Mouse (Mus musculus): ENCODE data around the gene Fam205a3. TPM values are rescaled to one million over a fixed set of nuclear protein-coding genes. Genes with fewer than 3 reads are reported as not detected.
"Not testable (repeated sequence)": the region's sequence is repeated elsewhere in the genome, so short reads cannot be mapped to it uniquely, and the experiment has no call there.

Fam205a3 gene
- not detected in 2 replicates for polyA plus RNA-seq (2015; fragmentation: Nextera tagmentation; extraction: Ambion mirVana)

GRCm38 (mm10) chr4:42318034-42318433 lies at the start of gene Fam205a3:
TSS of gene Fam205a3 (plus strand) at chr4:42318334.
- not testable (repeated sequence) for H3K4me2 ChIP-seq; H3K27ac ChIP-seq; H3K4me1 ChIP-seq; H3K36me3 ChIP-seq; ATAC-seq (ENCODE audit: borderline replicate concordance, extremely low read depth, low FRiP score, low TSS enrichment); H3K9me3 ChIP-seq; H3K9ac ChIP-seq; H3K4me3 ChIP-seq; H3K27me3 ChIP-seq
- no CpG with 5 or more reads among the region's 1 CpGs for WGBS

- not testable (repeated sequence) for ATAC-seq (ENCODE audit: borderline replicate concordance, extremely low read depth, low FRiP score, low TSS enrichment); H3K27ac ChIP-seq; H3K4me1 ChIP-seq; H3K9me3 ChIP-seq; H3K9ac ChIP-seq; H3K4me2 ChIP-seq; H3K4me3 ChIP-seq; H3K27me3 ChIP-seq; H3K36me3 ChIP-seq
- WGBS, result no CpG with 5 or more reads among the region's 18 CpGs
These were observed 24.2 kb upstream of the Fam205a3 start, which contains the start of gene Gm21953 for GRCm38 (mm10) chr4:42293967-42294366. TSS of gene Gm21953 (plus strand) at chr4:42294267.

Other genes with a start within 250 kb of the Fam205a3 start
- gene Gm3893, start 227.1 kb upstream of the Fam205a3 start, polyA plus RNA-seq (2015; fragmentation: Nextera tagmentation; extraction: Ambion mirVana), result not detected in 2 replicates
- gene Gm13304, start 203.5 kb upstream of the Fam205a3 start, polyA plus RNA-seq (2015; fragmentation: Nextera tagmentation; extraction: Ambion mirVana), result 11.5 TPM in 1 of 2 replicates, not detected in the other
- gene Gm13306, start 164.9 kb upstream of the Fam205a3 start, polyA plus RNA-seq (2015; fragmentation: Nextera tagmentation; extraction: Ambion mirVana), result not detected in 2 replicates
- gene Gm13305, start 149.7 kb upstream of the Fam205a3 start, polyA plus RNA-seq (2015; fragmentation: Nextera tagmentation; extraction: Ambion mirVana), result 0.54 TPM in 1 of 2 replicates, not detected in the other
- gene Gm10600, start 77.7 kb upstream of the Fam205a3 start, polyA plus RNA-seq (2015; fragmentation: Nextera tagmentation; extraction: Ambion mirVana), result not detected in 2 replicates
- gene Ccl21b, start 62.6 kb upstream of the Fam205a3 start, polyA plus RNA-seq (2015; fragmentation: Nextera tagmentation; extraction: Ambion mirVana), result not detected in 2 replicates
- gene Gm21953, start 24.1 kb upstream of the Fam205a3 start, polyA plus RNA-seq (2015; fragmentation: Nextera tagmentation; extraction: Ambion mirVana), result not detected in 2 replicates
- not detected in 2 replicates for gene Gm21586, start 121.0 kb downstream of the Fam205a3 start, polyA plus RNA-seq (2015; fragmentation: Nextera tagmentation; extraction: Ambion mirVana)
- gene Gm2163, start 148.4 kb downstream of the Fam205a3 start, polyA plus RNA-seq (2015; fragmentation: Nextera tagmentation; extraction: Ambion mirVana), result not detected in 2 replicates
- not detected in 2 replicates for gene Fam205a2, start 209.8 kb downstream of the Fam205a3 start, polyA plus RNA-seq (2015; fragmentation: Nextera tagmentation; extraction: Ambion mirVana)